Mouse (Mus musculus) kidney, postnatal 10 days (tissue): ENCODE data around the gene Baz1a.

Experiments
- DNase-seq: peaks from one replicate; pipeline ENCODE4 v3.0.0; 2021; ENCODE audit warnings: mixed read lengths

The Baz1a gene

DNA sequence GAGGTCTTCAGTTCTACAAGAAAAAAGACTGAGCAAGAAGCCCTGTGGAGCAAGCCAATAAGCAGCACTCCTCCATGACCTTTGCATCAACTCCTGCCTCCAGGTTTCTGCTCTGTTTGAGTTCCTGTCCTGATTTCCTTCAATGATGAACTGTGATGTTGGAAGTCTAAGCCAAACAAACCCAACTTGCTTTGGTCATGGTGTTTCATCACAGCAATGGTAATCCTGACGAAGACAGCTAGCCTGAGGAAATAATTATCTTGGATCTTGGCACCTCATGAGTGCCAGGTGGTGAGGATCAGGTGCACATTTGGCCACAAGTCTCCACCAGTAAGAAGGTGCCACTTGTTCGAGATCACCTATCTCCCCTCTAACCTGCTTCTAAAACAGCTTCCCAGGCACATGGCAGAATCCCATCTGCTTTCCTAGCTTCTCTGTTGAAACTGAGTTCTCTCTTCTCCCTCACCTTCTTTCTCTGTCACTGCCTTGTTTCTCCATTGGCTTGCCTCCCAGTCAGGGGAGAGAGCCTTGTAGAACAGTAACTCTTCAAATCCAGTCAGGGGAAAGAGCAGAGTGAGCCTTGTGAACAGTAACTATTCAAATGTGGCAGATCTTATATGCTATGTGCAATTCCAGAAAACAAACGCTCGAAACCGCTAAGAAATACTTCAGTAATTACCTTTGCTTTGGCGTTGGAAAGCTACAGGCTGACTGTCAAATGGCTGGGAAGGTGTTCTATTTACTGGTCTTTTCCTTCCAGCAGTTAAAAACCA is at the start of gene Baz1a:
TSS of gene Baz1a (minus strand) at position 723 of the 773 bp plus-strand sequence.
- no peak for DNase-seq

DNA sequence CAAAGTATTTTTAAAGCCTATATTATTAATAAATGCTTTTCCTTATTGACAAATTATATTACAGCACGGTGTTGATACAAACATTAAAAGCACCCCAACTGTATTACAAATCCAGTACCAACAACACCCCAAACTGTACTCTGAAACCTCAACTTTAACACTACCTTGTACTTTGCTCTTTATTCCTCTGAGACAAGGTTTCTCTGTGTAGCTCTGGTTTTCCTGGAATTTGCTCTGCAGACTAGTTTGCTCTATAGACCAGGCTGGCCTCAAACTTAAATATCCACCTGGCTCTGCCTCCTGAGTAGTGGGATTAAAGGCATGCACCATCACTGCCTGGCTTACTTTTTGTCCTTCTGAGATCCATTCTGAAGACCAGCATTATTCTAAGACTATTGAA is 48.0 kb upstream of the Baz1a start:
- no peak for DNase-seq

DNA sequence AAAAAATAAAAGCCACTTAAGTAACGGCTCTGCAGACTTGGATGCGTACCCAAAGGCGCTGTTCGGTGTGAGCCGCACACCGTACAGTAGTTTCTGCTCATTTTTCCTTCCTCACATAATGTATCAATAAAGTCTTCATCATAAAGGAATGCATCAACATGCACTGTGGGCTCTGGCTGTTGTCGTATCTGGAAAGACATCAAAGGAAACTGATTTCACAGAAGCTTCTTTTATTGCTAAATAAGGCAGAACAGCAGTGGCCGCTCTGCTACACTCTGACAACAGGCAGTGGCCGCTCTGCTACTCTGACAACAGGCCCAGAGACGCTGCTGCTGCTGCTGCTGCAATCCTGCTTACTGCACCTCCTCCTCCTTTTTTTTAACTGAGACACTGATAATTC is 46.9 kb upstream of the Baz1a start:
- peak; percentile 34 for DNase-seq

DNA sequence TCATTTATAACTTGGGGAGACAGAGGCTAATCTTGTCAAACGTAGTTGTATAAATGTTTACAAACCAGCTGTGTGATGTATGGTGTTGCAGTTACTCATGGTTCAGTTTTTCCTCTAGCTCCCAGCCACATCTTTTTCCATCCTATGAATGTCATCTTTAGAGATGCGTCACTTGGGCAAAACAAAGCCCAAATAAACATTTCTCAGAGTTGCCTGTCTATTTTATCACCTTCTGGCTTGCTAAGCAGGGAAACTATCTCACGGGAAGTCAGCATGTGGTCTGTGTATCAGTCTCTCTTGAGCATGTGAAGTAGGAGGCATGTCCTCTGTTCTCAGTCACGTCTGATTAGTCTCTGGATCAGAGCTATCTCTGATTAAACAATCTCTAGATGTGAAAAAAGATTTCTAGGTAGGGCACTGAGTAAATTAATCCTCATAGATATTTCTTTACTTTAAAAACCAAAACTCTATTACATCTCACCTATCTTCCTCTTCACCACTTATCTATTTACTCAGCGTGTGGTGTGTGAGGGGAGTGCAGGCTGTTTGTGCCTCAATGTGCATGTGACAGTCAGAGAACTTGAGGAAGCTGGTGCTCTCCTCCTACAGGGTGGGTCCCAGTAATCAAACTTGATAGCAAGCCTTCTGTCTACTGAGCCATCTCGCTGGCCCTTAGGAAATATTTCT is 46.2 kb upstream of the Baz1a start:
- DNase-seq = no peak

DNA sequence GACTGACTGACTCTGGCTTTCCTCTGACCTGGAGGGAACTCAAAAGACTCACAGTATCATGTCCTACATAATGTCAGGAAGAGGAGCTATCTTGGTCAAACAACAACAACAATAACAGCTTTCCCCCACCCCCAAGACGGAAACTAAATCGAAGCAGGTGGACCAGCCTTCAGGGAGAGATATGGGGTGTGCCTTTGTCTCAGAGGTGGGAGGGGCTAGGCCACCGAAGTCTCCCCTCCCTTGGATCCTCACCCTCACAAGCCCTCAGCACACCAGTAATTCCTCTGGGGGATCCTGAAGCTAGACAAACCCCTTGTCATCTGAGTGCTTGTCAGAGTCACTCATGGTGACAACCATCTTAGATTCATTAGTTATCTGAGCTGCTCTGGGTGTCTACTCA is 45.7 kb upstream of the Baz1a start:
- DNase-seq = no peak

DNA sequence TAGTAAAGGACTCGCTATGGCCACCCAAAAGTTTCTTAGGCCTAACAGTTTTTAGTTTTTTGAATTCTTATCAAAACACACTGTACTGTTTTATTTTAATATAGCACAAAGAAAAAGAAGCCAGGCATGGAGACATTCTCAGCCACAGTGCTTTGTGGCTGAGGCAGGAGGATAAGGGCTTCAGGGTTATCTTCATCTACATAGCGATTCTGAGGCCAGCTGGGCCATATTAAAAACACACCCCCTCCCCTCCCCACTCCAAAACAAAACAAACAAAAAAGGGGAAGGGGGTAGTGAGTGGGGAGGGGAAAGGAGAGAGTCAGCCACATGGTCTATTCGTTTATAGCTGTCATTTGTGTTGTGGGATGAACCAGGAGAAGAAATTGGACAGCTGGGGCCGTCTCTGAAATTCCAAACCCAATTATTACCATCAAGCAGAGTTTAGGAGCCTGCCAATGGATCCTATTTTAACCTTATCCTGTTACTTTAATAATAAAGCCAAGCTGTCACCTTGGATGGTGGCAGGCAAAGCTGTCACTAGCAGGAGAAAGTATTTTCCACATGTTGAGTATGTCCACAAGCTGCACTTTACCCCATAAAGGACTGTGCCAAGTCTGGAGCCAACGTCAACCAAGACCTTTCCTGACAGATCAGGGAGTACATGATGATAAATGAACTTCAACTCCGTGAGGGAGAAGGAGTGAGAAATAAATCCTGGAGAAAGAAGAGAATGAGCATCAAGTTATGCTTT is 44.9 kb upstream of the Baz1a start:
- peak; percentile 15 for DNase-seq

DNA sequence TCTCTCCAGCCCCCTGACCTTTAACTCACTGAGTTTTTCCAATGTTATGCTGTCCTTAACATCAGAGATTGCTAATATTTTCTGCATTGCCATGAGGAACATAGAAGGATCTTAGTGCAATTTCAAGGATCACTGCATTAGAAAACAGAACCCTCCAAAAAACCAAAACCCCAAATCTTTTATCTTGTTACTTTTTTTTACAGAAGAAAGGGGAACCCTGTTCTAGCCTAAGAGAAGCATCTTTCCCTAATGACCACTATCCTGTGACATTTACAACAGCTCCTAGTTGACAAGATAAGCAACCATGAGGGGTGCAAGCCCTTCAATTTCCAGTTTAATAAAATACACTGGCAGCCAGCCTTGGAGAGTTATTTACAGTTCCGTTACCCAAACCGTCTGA is 42.6 kb upstream of the Baz1a start:
- DNase-seq = no peak

DNA sequence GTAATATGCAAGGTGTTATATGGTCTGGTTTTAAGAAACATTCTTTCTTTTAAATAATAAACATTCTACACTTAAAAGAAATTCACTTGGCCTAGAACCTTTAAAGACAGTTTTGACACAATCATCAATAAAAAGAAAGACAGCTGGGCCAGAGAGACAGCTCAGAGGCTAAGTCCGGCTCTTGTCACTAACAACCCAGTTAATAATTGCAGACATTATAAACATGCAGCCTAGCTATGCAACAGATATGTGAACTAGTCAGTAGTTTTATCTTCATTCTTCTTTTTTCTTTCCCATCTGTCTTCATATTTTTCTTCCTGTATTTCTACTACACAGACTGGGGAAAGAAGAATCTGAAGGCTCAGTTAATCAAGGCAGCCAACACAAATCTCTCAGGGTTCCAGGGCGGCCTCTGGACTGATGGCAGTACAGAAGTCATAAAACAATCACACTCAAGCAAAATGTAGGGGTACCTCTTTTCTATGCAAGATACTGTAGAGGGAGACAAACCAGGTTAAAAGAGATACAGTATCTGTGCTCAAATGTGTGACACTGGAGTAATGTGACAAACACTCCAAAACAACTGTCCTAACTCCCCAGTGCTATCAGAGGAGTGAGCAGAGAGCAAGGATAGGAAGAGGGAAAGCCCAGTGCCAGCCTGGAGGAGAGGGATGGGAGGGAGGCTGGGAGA is 40.5 kb upstream of the Baz1a start:
- no peak for DNase-seq

DNA sequence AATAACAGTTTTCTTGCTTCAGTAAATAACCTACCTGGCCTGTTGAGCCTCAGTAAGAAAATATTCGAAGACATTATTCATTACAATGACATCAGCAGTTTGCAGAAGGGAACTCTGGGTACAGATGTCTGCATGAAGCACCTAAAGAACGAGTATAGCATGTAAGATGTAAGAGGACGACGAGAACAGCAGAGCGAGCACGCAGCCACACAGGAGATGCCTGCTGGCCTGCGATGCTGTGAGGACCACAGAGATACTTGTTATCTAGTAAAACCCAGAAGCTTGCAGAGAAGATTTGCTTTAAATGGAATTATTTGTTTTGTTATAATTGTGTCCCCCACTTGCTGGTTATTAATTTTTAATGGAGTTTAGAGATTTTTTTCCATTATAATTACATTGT is 39.1 kb upstream of the Baz1a start:
- no peak for DNase-seq

DNA sequence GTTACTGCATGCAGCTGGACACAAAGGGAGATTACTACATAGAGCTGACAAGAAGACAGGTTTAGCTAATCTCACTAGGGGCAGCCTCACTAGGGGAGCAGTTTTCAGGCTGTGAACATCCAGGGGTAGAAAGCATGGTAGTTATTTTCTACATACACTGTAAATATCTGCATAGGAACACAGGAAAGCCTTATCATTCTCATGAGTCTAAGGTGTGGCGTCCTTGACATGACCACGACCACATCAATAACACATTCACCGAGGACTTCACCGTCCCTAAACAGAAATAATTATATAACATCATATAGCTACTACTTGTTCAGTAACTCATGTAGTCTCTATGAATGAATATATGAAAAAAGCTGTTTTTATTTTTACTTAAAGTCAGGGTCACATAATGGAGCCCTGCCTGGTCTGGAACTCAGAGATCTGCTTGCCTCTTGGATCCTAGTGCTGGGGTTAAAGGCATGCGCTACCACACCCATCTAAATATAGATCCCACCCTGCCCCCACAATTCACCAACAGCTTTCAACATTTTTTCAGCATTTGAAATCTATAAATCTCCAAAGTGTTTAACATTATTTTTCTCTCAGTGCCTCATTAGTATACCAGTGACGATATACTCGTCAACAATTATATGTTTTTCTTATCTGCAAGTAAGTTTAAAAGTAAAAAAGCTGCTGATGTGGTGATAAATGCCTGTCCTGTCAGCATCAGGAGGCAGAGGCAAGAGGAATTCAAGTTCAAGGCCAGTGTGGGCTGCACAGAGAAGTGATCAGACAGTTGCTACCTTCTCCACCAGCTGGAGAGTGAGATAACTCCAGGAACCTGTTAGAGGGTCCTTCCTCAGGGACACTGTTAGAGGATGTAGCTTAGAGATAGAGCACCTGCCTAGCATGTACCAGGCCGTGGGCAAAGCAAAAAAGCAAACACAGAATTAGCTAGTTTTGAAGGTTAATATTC is 37.3 kb upstream of the Baz1a start:
- DNase-seq = no peak

DNA sequence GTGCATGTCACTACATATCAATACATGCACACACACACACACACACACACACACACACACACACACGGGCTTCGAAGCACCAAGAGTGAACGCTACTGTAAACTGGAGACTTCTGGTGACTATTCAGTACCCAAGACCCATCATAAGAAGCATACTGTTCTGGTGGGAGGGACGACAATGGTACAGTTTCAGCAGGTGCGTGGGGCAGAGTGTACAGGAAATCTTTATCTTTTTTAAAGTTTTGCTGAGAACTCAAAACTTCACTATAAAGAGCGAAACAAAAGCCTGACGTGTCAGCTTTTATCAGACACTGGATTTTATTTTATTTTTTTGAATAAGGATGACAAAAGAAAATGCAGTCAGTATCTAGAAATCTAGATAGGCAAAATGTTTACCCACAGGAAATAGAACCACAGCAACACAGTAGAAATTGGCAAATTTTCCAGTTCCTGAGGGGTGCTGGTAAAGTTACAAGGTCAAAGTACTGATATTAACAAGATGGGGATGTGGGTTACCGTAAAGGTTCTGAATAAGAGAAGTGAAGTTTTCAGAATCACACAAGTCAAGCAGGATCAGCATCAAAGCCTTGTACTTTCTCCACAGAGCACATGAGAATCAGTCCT is 35.7 kb upstream of the Baz1a start:
- no peak for DNase-seq

DNA sequence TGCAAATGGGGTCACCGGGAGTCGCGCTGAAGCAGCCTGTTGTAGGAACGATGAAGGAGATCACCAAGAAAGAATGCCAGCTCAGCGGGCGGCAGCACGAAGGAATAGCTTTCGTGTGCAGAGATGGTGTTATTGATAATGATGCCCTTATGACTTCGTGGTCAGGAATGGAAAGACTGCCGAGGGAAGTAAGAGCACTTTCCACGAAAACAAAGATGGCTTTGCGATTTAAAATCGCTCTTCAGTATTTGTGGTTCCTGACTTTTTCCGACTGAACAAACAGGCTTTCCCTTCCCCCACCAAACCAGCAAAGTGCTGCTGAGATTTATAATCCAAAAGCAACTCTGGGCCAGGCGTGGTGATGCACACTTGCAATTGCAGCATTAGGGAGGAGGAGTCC is 26.9 kb upstream of the Baz1a start:
- DNase-seq = no peak

DNA sequence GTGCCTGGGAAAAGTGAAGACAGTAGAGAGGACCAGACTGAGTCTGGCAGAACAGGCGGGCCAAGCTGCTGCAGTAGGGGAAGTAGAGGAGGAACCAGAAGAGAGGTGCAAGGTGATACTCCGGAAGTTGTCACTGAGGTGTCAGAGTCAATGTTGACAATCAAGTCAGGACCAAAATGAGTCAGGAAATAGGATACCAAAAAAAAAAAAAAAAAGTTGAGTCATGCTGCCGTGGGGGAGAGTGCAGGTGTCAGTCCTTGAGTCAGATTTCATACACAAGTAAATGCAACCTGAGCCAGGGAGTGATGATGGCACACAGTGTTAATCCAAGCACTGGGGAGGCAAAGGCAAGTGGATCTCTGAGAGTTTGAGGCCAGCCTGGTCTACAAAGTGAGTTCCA is 12.9 kb upstream of the Baz1a start:
- DNase-seq = no peak

DNA sequence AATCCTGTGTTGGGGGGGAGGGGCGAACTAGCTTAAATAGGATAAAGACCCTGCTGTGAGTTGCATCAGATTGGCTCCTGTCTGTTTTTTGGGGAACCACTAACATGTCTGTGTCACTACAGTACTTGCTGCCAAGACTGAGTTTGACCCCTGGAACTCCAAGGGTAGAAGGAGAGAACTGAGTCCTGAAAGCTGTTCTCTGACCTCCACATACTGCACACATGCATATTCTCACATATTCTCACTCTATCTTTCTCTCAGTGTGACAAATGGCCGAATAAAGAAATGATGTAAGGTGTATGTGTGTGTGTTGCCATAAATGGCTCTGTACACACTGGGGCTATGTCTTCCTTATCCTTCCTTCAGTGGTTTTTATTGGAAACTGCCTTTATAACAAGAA is 9.1 kb upstream of the Baz1a start:
- no peak for DNase-seq

DNA sequence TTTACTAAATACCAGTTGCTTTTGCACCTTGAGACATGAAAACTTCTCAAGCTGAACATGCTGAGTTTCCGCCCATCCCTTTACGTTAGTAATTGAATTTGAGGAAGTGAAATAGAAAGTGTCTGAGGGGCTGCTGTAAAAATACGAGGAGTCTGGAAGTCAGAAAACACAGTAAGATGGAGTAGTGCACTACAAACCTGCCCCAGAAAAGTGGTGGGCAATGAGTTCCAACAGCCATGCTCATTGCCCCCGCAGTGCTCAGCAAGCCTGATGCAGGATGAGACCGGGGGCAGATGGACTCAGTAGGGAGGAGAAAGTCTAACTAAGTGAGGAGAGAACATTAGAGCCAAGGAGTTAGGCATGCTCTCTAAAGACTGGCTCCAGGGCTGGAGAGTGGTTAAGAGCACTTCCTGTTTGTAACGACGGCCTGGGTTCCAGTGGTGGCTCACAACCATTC is 5.3 kb upstream of the Baz1a start:
- no peak for DNase-seq

DNA sequence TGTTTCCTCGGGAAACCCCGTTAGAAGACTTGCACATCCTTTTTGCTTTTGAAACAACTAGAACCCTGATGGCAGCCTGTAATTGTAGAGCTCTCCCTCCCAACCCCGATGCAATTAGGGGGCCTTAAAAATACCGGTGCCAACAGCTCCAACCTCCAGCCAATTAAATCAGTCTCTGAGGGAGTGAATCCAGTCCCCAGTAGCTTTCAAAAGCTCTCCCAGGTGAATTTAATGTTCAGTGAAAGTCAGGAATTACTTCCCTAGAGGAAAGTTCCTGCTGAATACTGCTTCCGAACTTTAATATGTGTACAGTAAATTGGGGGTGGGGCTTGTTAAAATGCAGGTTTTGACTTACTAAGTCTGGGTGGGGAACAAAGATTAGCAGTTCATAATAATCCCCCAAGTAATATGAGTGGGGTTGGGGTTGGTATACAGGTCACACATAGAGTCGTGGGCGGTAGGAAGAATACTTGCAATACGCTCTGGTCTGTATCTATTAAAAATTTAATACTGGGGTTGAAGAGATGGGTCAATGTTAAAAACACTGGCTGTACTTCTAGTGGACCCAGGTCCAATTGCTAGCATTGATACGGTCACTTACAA is 3.1 kb upstream of the Baz1a start:
- no peak for DNase-seq

DNA sequence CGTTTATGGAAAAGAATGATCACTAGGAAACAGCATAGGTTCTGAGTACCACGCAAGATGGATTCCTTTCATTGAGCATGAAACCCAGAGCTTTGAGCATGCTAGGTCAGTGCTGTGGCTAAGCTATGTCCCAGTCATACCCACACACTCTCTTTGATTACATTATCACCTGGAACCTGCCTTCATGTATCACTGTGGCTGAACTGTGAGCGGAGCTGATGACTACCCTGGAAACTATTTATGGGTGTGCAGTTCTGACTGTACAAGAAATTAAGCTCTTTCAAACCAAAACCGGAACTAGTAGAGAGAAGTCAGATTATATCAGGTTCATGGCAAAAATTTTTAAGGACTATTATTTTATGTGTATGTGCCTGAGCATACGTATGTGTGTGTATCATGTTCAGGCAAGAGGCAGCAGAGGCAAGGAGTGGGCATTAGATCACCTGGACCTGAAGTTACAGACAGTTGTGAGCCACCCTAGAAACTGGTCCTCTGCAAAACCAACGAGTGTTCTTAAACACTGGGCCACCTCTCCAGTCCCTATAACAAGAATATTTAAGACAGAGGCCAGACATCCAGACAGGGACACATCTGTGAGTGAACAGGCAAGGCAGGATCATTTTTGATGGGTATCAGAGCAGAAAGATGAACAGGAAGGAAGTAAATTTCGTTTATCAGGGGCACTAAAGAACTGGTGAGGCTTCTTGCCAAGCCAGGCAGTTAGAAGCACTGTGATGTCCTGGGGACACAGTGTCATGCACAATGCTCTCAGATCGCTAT is 2.4 kb upstream of the Baz1a start:
- no peak for DNase-seq

DNA sequence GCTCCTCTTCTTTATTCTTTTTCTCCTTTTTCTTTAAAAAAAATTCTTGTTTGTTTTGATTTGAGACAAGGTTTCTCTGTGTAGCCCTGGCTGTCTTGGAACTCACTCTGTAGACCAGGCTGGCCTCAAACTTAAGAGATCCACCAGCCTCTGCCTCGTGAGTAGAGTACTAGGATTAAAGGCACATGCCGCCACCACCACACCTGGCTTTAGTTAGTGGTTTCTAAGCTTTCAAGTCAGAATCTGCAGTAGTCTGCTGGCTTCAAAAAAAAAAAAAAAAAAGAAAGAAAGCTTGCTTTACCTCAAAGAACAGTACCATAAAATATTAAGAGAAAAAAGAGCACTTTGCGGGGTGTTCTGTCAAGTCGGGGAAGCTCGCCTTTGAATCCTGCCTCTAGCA is 1.3 kb upstream of the Baz1a start:
- no peak for DNase-seq

DNA sequence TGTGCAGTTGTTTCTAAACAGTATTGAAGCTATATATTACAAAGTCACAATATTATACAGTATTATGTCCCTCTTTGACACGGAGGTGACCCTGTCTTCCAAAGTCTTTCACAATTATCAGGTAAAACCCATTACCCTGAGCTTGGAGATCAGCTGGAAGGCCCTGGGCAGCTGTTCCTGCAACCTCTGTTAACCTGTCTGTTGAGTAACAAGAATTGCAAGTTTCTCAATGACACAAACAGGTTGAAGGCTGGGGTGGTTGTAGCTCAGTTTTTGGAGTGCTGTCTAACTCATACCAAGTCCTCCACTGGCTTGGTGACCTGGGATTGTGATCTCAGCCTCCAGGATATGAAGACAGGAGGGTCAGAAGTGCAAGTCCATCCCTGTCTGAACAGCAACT is 1.1 kb downstream of the Baz1a start:
- DNase-seq = no peak

DNA sequence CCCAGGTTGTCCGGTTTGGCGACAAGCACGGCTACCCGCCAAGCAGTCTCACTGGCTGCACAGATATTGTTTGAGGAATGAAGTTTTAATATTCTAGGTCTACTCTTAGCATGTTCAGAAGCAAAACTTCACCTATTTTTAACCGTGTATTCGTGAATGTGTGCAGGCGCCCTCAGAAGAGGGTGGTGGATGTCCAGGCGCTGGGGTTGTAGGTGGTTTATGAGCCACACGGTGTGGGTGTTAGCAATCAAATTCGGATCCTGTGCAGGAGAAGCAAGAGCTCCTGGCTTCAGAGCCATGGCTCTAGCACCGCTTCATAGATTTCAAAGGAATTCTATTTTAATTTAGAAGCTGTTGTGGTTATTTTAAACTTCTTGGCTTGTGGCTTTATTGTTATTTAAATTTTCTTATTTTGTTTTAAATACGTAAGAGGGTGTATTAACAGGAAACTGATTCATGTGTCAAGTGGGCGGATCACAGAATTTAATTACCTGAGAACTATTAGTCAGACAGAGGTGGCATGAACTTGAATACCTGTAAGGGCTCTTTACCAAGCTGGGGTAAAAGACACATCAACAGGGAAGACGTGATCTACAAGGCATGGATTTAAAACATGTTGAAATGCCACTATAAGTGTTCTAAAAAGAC is 6.7 kb downstream of the Baz1a start:
- no peak for DNase-seq
